Mouse (Mus musculus): ENCODE measurements around the gene Fam126a. TPM values are rescaled to one million over a fixed set of nuclear protein-coding genes. Genes with fewer than 3 reads are reported as not detected.

The Fam126a gene
- total and polyA plus RNA-seq, 3 experiments: 30.0 to 51.1 (median 34.7) TPM

GRCm38 (mm10) chr5:24034970-24035369 is 4.5 kb upstream of the Fam126a start:
- Histone ChIP-seq H3K27ac (ENCODE audit: control insufficient read depth, low read depth, low read length) (no peak overlapping the region), H3K9me3 (replicated peaks; ENCODE audit: insufficient read depth, low read length) (no peaks in the 10 kb centered on the region), H3K4me3 (ENCODE audit: control insufficient read depth in 1 of 2, insufficient read depth in 1 of 2, low read depth in 2 of 2, low read length in 2 of 2) (no peak overlapping the region), H3K27me3 (ENCODE audit: control insufficient read depth in 1 of 2, insufficient read depth in 2 of 2, low read length in 2 of 2) (no peaks in the 10 kb centered on the region), H3K36me3 (ENCODE audit: control insufficient read depth in 1 of 2, insufficient read depth in 2 of 2, low read length in 2 of 2) (peaks cover 0 to 18% of the 10 kb centered on the region in 2 experiments; a peak in 2 of 4 replicates), H3K4me1 (ENCODE audit: control insufficient read depth in 1 of 2, insufficient read depth in 2 of 2, low read length in 2 of 2) (peaks cover 6 to 19% of the 10 kb centered on the region in 2 experiments), H3K79me2 (ENCODE audit: control insufficient read depth, insufficient read depth, low read length, poor library complexity) (peaks cover 4% of the 10 kb centered on the region), H3K9ac (ENCODE audit: control insufficient read depth, low read depth, low read length, poor library complexity, severe bottlenecking) (no peak overlapping the region)
- peak; percentile 80 for DNase-seq (ENCODE audit: low read depth, low spot score)
- TF ChIP-seq MYC (IDR thresholded peaks at IDR 0.05; ENCODE audit: low read depth, low read length) (peak; percentile 86; the same call in 1 of the 2 replicates), USF2 (IDR thresholded peaks at IDR 0.05; ENCODE audit: borderline replicate concordance in 1 of 2, insufficient read depth in 1 of 2, low read depth in 1 of 2, low read length in 2 of 2) (no peak), MAX (IDR thresholded peaks at IDR 0.05; ENCODE audit: low read length) (peak; percentile 71; the same call in 1 of the 2 replicates), SIN3A (IDR thresholded peaks at IDR 0.05; ENCODE audit: low read length) (peak; percentile 47; the same call in 1 of the 2 replicates), ZKSCAN1 (IDR thresholded peaks at IDR 0.05; ENCODE audit: low read depth, low read length) (no peak), EP300 (IDR thresholded peaks at IDR 0.05; ENCODE audit: low read depth in 1 of 2, low read length in 2 of 2) (peak in 1 of 2 experiments; percentile 42; a peak in 1 of 4 replicates), USF1 (IDR thresholded peaks at IDR 0.05; ENCODE audit: low read depth, low read length) (no peak), MXI1 (IDR thresholded peaks at IDR 0.05; ENCODE audit: low read depth, low read length) (peak; percentile 42; the same call in 1 of the 2 replicates)

DNA sequence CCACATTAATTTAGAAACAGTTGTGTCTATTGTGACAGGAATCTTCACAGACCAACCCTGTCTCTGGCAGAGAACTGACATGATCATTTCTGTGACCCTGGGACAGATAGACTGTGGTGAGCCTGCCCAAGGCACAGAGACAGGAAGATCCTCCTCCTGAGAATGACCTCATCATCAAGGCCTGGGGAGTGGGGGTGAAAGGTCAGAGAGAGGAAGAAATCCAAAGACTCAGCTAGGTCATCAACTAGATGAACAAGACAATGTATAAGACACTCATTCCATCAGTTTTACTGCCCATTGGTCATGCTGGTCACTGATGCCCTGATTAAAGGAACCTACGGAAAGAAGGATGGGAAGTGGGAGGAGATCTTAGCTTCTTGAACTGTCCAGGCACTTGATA is 3.6 kb upstream of the Fam126a start:
- Histone ChIP-seq H3K27ac (ENCODE audit: control insufficient read depth, low read depth, low read length) (no peak overlapping the region), H3K4me1 (ENCODE audit: control insufficient read depth in 1 of 2, insufficient read depth in 2 of 2, low read length in 2 of 2) (peaks cover 6 to 14% of the 10 kb centered on the region in 2 experiments), H3K36me3 (ENCODE audit: control insufficient read depth in 1 of 2, insufficient read depth in 2 of 2, low read length in 2 of 2) (peaks cover 0 to 16% of the 10 kb centered on the region in 2 experiments; a peak in 2 of 4 replicates), H3K27me3 (ENCODE audit: control insufficient read depth in 1 of 2, insufficient read depth in 2 of 2, low read length in 2 of 2) (no peaks in the 10 kb centered on the region), H3K9me3 (replicated peaks; ENCODE audit: insufficient read depth, low read length) (no peaks in the 10 kb centered on the region), H3K4me3 (ENCODE audit: control insufficient read depth in 1 of 2, insufficient read depth in 1 of 2, low read depth in 2 of 2, low read length in 2 of 2) (no peak overlapping the region), H3K9ac (ENCODE audit: control insufficient read depth, low read depth, low read length, poor library complexity, severe bottlenecking) (no peak overlapping the region), H3K79me2 (ENCODE audit: control insufficient read depth, insufficient read depth, low read length, poor library complexity) (peaks cover 11% of the 10 kb centered on the region)
- DNase-seq (ENCODE audit: low read depth, low spot score): no peak
- TF ChIP-seq ZC3H11A (IDR thresholded peaks at IDR 0.05; ENCODE audit: low read depth, low read length) (no peak), MAFK (IDR thresholded peaks at IDR 0.05; ENCODE audit: borderline replicate concordance, low read depth, low read length) (no peak), KAT2A (conservative IDR thresholded peaks at IDR 0.05; ENCODE audit: low read depth, low read length) (no peak), POLR2A (IDR thresholded peaks at IDR 0.05; ENCODE audit: control insufficient read depth in 1 of 2, insufficient read depth in 1 of 2, low read depth in 1 of 2, low read length in 2 of 2, poor library complexity in 1 of 2) (no peak), POLR2AphosphoS2 (IDR thresholded peaks at IDR 0.05; ENCODE audit: low read length) (no peak), EP300 (IDR thresholded peaks at IDR 0.05; ENCODE audit: low read depth in 1 of 2, low read length in 2 of 2) (no peak), NRF1 (IDR thresholded peaks at IDR 0.05; ENCODE audit: insufficient read depth, low read depth, low read length, poor library complexity, severe bottlenecking) (no peak), POLR2AphosphoS5 (IDR thresholded peaks at IDR 0.05; ENCODE audit: borderline replicate concordance, low read depth, low read length) (no peak), USF1 (IDR thresholded peaks at IDR 0.05; ENCODE audit: low read depth, low read length) (no peak), E2F4 (IDR thresholded peaks at IDR 0.05; ENCODE audit: borderline replicate concordance, low read depth, low read length) (no peak), MXI1 (IDR thresholded peaks at IDR 0.05; ENCODE audit: low read depth, low read length) (no peak), MYC (IDR thresholded peaks at IDR 0.05; ENCODE audit: low read depth, low read length) (no peak), TBP (IDR thresholded peaks at IDR 0.05; ENCODE audit: low read depth, low read length) (no peak), UBTF (IDR thresholded peaks at IDR 0.05; ENCODE audit: borderline replicate concordance, insufficient read depth, low read depth, low read length) (no peak), BHLHE40 (IDR thresholded peaks at IDR 0.05; ENCODE audit: borderline replicate concordance, low read depth, low read length) (no peak), MAX (IDR thresholded peaks at IDR 0.05; ENCODE audit: low read length) (no peak), CHD1 (IDR thresholded peaks at IDR 0.05; ENCODE audit: low read depth, low read length) (no peak), CTCF (IDR thresholded peaks at IDR 0.05 in 2 of 3, conservative IDR thresholded peaks at IDR 0.05 in 1 of 3; ENCODE audit: control insufficient read depth in 1 of 3, insufficient read depth in 1 of 3, low read depth in 2 of 3, low read length in 3 of 3, poor library complexity in 1 of 3, severe bottlenecking in 1 of 3) (no peak), RAD21 (IDR thresholded peaks at IDR 0.05; ENCODE audit: low read depth, low read length) (no peak), MYB (IDR thresholded peaks at IDR 0.05; ENCODE audit: low read depth, low read length) (no peak)
